Mouse (Mus musculus): ENCODE measurements around the gene Brox.

Gene Brox

GRCm38 (mm10) chr1:183272867-183273818 lies 23.9 kb downstream of the Brox start:
- no peak for DNase-seq (ENCODE audit: low spot score in 2 of 2)

- DNase-seq (ENCODE audit: low spot score in 2 of 2) = no peak
Measured at GRCm38 (mm10) chr1:183267666-183268065, 29.4 kb downstream of the Brox start.

GRCm38 (mm10) chr1:183265921-183266467 lies 31.1 kb downstream of the Brox start:
- DNase-seq (ENCODE audit: low spot score in 2 of 2) = peak; percentile 20 to 25

- peak; percentile 12 to 23 for DNase-seq (ENCODE audit: low spot score in 2 of 2)
Measured at GRCm38 (mm10) chr1:183264145-183265008, 32.7 kb downstream of the Brox start.

GRCm38 (mm10) chr1:183252574-183252973 lies 44.5 kb downstream of the Brox start:
- DNase-seq (ENCODE audit: low spot score in 2 of 2) = no peak

GRCm38 (mm10) chr1:183251818-183252217 lies 45.3 kb downstream of the Brox start:
- DNase-seq (ENCODE audit: low spot score in 2 of 2) = no peak

- no peak for DNase-seq (ENCODE audit: low spot score in 2 of 2)
Measured at GRCm38 (mm10) chr1:183250612-183251011, 46.5 kb downstream of the Brox start.

- no peak for DNase-seq (ENCODE audit: low spot score in 2 of 2)
Measured at GRCm38 (mm10) chr1:183248144-183248543, 48.9 kb downstream of the Brox start.

- DNase-seq (ENCODE audit: low spot score in 2 of 2) = no peak
Measured at GRCm38 (mm10) chr1:183243293-183243692, 53.8 kb downstream of the Brox start.

GRCm38 (mm10) chr1:183237901-183238300 lies 59.2 kb downstream of the Brox start:
- DNase-seq (ENCODE audit: low spot score in 2 of 2) = peak in 1 of 2 experiments; percentile 6

- DNase-seq (ENCODE audit: low spot score in 2 of 2) = no peak
Measured at GRCm38 (mm10) chr1:183236460-183236859, 60.6 kb downstream of the Brox start.

- DNase-seq (ENCODE audit: low spot score in 2 of 2) = no peak
Measured at GRCm38 (mm10) chr1:183233679-183234174, 63.3 kb downstream of the Brox start.

GRCm38 (mm10) chr1:183232985-183233678 lies 63.9 kb downstream of the Brox start:
- no peak for DNase-seq (ENCODE audit: low spot score in 2 of 2)

- no peak for DNase-seq (ENCODE audit: low spot score in 2 of 2)
Measured at GRCm38 (mm10) chr1:183227469-183227868, 69.6 kb downstream of the Brox start.

Data from natural killer cell, adult 2 months (primary cell).